Mouse (Mus musculus) adrenal gland (tissue): ENCODE data around the gene Timm10b.

Source experiments
- intact Hi-C: fragments of 180-260 bp; cut with DNase I; formaldehyde crosslinking; loops from one replicate; pipeline ENCODE4 v1.15.1; 2025
- long read RNA-seq, 2 experiments: library from polyadenylated mRNA; unstranded; transcript quantifications; one replicate each; pipeline ENCODE4 v2.0.0; 2020; ENCODE audit warnings: borderline replicate concordance in 1 of 2; ENCODE audit not compliant: insufficient replicate concordance in 1 of 2

Gene Timm10b
- long read RNA-seq, experiment 1, transcript Timm10b-201 (4 exons, 694 nt), result minor isoform, 15 of 104 reads
- long read RNA-seq, experiment 1, transcript Timm10b-208 (2 exons, 1,083 nt), result minor isoform, 6 of 104 reads
- long read RNA-seq, experiment 1, transcript Timm10b-203 (3 exons, 3,273 nt), result major isoform, 67 of 104 reads
- long read RNA-seq, experiment 1, transcript Timm10b-211 (4 exons, 529 nt), result minor isoform, 11 of 104 reads
- long read RNA-seq, experiment 1, partial matches to known transcripts, result 2 of 104 reads
- long read RNA-seq, experiment 1, other reads (novel, unspliced or antisense), result 0 of 104 reads
- long read RNA-seq, experiment 2, transcript Timm10b-211 (4 exons, 529 nt), result minor isoform, 17 of 75 reads
- long read RNA-seq, experiment 2, transcript Timm10b-203 (3 exons, 3,273 nt), result major isoform, 37 of 75 reads
- long read RNA-seq, experiment 2, transcript Timm10b-208 (2 exons, 1,083 nt), result minor isoform, 6 of 75 reads
- long read RNA-seq, experiment 2, transcript Timm10b-201 (4 exons, 694 nt), result minor isoform, 11 of 75 reads
- long read RNA-seq, experiment 2, partial matches to known transcripts, result 0 of 75 reads
- long read RNA-seq, experiment 2, other reads (novel, unspliced or antisense), result 2 of 75 reads

DNA sequence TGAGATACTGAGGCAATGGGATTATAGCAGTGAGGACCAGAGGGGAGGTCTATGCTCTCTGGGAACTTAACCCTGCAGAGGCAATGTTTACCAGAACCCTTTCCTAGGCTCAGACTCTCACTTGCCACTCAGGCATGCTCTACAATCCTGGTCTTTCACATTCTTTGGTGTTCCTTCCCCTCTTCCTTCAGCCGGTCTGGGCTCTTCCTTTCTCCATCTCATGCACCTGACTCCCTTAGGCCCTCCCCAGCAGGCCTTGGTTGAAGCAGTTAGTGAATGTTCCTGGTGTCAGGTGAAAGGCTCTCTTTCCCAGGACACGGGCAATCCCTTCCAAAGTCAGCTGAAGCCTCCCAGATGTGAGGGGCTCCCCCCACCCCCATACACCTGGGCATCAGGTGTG is at the start of gene Timm10b:
Gene Timm10b, plus strand, starts transcription at position 301 of the 400 bp plus-strand sequence.
- intact Hi-C loops, result loop anchor here (5.0 to 10.0 kb wide), 2 partner anchors 103 to 235 kb away; partner anchors contain the start of genes Cnga4, Fam160a2 and Taf10

DNA sequence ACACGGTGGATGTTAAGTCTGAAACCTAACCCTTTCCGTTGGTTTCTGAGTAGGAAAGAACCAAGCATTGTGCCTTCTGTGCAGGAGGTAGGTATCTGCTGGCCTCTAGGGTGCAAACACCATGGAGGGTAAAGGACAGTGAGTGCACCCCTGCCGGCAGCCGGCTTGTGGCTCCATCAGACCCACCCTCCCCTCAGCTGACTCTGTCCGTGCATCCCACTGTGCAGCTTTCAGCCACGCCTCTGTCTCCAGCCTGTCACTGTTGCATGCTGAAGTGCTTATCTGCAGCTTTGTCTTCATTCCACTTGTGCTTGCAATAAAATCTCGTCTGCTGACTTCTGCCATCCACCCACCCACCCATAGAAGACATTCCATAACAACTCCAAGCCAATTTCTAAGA is 49.8 kb upstream of the Timm10b start:
- intact Hi-C loops, result no loop called here

- intact Hi-C loops, result loop anchor here (1.0 to 5.0 kb wide), 2 partner anchors 51 to 69 kb away; partner anchors contain the start of gene Smpd1
Observed at GRCm38 (mm10) chr7:105602860-105603623, 36.8 kb upstream of the Timm10b start.

DNA sequence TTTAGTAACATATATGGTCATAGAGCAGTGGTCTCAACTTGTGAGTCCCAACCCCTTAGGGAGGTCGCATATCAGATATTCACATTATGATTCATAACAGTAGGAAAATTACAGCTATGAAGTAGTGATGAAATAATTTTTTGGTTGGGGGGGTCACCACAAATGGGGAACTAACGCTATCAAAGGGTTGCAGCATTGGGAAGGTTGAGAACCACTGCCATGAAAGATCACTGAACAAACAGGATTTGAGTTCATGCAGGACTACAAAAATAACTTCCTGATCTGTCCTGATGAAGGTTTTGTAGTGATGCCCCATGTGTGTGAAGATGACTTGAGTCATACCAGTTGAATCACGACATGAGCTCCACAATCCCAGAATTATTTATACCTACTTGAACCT is 31.4 kb upstream of the Timm10b start:
- intact Hi-C loops, result no loop called here

- intact Hi-C loops, result no loop called here
Observed at GRCm38 (mm10) chr7:105611767-105612166, 28.1 kb upstream of the Timm10b start.

GRCm38 (mm10) chr7:105614400-105614799 is 25.5 kb upstream of the Timm10b start:
- intact Hi-C loops, result no loop called here

DNA sequence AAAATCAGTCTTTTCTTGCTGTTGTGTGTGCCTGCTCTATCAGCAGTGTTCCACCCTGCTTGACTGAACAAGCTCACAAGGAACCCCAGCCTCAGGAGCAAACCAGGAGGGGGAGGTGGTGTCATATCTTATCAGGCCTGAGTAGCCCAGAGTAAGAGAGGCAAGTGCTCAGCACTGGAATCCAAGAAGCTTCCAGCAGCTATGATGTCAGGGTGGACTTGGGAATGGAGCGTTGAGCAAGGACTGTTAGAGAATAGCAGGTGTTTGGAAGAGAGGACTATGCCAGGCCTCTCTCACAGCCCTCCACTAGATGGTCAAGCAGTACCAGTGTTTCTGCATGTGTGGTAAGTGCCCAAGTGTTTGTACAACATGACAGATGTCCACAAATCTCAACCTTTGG is 24.1 kb upstream of the Timm10b start:
- intact Hi-C loops, result no loop called here

DNA sequence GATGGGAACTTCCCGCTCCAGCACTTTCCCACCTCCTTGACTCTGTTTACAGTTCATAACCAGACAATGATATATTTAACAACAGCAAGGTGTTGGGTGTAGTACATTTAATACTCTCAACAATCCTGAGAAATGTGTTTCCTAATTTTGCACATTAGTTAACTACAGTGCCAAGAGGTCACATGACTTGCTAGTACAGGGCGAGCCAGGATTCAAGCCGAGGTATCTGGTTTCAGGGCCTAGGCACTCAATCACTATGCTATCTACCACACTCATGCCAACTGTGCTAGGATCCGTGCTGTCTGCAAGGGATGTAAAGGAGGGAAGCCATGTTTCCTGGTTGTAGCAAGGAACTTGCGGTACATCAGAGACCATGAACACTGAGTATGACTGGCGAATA is 23.3 kb upstream of the Timm10b start:
- intact Hi-C loops, result no loop called here

DNA sequence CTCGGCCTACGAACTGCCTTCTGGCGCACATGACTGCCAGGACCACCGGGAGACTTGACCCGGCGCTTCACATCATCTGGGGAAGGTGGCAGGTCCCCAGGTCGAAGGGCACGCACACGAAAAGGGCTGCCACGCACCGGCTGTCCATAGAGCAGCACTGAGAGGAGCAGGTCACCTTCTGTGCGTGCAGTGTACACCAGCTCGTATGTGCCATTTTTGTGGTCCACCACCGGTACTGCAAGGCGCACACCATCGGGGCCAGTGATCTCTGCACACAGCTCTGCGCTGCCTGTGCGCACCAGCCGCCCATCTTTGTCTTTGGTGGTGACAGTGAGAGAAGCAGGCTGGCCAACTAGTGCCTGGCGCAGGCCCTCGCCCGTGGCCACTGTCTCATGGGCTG is 22.0 kb upstream of the Timm10b start:
- intact Hi-C loops, result no loop called here

- intact Hi-C loops, result no loop called here
Observed at GRCm38 (mm10) chr7:105619701-105620100, 20.2 kb upstream of the Timm10b start.

GRCm38 (mm10) chr7:105621053-105621452 is 18.8 kb upstream of the Timm10b start:
- intact Hi-C loops, result no loop called here

- intact Hi-C loops, result no loop called here
Observed at GRCm38 (mm10) chr7:105621646-105622292, 18.1 kb upstream of the Timm10b start.

- intact Hi-C loops, result no loop called here
Observed at GRCm38 (mm10) chr7:105625397-105625796, 14.5 kb upstream of the Timm10b start.

GRCm38 (mm10) chr7:105628633-105629032 is 11.2 kb upstream of the Timm10b start:
- intact Hi-C loops, result no loop called here

DNA sequence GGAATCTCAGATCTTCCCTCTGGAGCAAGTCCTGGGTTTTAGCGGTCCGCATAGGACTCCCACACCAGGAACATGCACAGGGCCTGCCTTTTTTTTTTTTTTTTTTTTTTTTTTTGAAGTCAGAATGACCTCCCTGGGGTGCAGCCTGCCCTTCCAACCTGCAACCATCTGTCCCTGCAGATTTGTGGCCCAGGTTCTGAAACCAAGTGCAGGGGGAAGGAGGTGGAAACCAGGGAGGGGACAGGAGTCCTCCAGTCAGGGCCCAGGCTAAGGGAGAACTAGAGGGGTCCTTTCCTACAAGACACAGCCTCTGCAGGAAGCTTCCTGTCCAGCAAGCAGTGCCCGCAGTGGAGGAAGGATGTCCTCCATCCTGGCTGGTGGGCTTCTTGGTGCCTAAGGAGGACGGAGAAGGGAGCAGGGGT is 7.3 kb upstream of the Timm10b start:
- intact Hi-C loops, result loop anchor here (10.0 kb wide), 1 partner anchor 228 kb away; the partner anchor contains the start of genes Cnga4 and Fam160a2

GRCm38 (mm10) chr7:105633127-105633800 is 6.6 kb upstream of the Timm10b start, which contains the start of gene Trim3:
Gene Trim3 (minus strand): TSS chr7:105633571.
- intact Hi-C loops, result loop anchor here (10.0 kb wide), 1 partner anchor 228 kb away; the partner anchor contains the start of genes Cnga4 and Fam160a2

DNA sequence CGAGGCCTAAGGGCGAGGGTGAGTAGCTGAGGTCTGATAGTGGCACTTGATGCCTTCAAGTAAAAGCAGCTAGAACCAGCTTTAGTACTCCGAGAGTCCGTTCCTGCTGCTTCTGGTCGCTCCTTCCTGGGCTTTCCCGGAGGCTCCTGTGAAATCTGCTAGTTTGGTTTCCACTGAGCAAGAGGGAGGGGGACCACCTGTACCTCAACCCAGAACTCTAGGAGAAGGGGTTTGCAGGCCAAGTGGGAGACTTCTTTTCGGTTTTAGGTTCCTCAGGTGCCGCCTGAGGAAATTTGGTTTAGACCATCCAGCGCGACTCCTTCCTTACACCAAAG is 6.1 kb upstream of the Timm10b start:
- intact Hi-C loops, result loop anchor here (10.0 kb wide), 1 partner anchor 229 kb away; the partner anchor contains the start of genes Cnga4 and Fam160a2

DNA sequence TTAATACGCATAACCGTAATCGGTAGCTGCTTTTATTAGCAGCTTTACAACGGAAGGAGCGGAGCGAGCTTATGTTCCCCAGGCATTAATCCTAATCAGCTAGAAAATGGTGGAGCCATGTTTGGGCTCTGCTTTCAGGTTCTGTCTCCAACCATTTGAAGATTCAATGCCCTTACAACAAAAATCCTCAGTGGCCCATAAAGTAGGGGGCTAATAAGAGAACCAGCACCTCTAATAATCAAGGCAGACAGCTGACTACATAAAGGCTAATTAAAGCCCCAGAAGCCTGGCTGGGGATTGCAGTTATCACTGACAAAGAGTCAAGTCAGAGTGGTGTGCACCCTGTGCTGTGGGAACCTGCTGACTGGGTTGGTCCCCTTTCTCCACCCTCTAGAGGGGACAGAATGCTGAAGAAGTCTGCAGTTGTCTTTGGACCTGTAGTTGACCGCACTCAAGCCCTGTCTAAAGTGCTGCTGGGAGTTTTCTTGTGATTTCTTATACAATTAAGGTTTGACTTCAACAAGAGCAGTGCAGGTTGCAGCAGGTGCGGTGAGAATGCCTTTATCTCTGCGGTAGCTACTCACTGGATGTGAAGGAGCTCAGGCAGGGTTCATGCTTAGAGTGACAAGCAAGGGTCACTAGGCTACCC is 5.5 kb upstream of the Timm10b start:
- intact Hi-C loops, result loop anchor here (10.0 kb wide), 1 partner anchor 230 kb away; the partner anchor contains the start of genes Cnga4 and Fam160a2

GRCm38 (mm10) chr7:105635726-105636125 is 4.1 kb upstream of the Timm10b start:
- intact Hi-C loops, result loop anchor here (10.0 kb wide), 1 partner anchor 231 kb away; the partner anchor contains the start of genes Cnga4 and Fam160a2

DNA sequence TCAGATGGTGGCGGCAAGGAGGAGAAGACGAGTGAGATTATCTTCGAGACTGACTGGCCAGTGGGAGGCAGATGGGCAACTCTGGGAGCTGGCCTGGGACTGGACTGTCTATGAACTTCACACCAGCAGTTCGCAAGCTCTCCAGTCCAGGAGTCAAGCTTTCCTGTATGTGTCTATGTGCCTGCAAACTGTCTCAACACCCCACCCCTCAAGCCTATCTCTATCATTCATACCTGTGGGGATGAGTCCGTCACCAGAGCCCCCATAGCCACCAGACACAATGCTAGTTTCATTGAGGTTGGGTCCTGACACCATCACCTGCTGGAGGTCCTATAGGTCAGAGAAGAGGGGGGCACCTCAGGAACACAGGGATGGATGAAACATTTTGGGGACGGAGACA is 1.1 kb upstream of the Timm10b start:
- intact Hi-C loops, result loop anchor here (10.0 kb wide), 1 partner anchor 234 kb away; the partner anchor contains the start of genes Cnga4 and Fam160a2
